Mouse (Mus musculus) forebrain, embryonic 11.5 days (tissue): ENCODE results near the gene Fbn1. TPM values are rescaled to one million over a fixed set of nuclear protein-coding genes. Genes with fewer than 3 reads are reported as not detected.

Source experiments
- ATAC-seq: fragments of 200-750 bp; cut with Nextera tagmentation; replicated peaks from 2 replicates; pipeline ENCODE4 v1.8.0; 2017; ENCODE audit warnings: moderate TSS enrichment; ENCODE audit not compliant: low FRiP score
- DNase-seq: peaks from one replicate; pipeline ENCODE4 v3.0.0-alpha.2; 2017; ENCODE audit warnings: low spot score
- H3K27ac ChIP-seq: fragments of 300-500 bp; sonication (generic); 2 replicates; pipeline ENCODE4 v1.5.1; 2014; ENCODE audit warnings: low read depth, low read length
- H3K27me3 ChIP-seq: fragments of 300-500 bp; sonication (generic); 2 replicates; pipeline ENCODE4 v1.6.1; 2014; ENCODE audit warnings: mild to moderate bottlenecking, low read length, mixed read lengths; ENCODE audit not compliant: control insufficient read depth, insufficient read depth
- H3K36me3 ChIP-seq: fragments of 300-500 bp; sonication (generic); 2 replicates; pipeline ENCODE4 v1.6.1; 2014; ENCODE audit warnings: mild to moderate bottlenecking, low read length, moderate library complexity, mixed read lengths; ENCODE audit not compliant: control insufficient read depth, insufficient read depth
- H3K4me1 ChIP-seq: fragments of 300-500 bp; sonication (generic); replicated peaks from 2 replicates; pipeline ENCODE4 v1.6.1; 2014; ENCODE audit warnings: low read length, mixed read lengths; ENCODE audit not compliant: control insufficient read depth, insufficient read depth
- H3K4me2 ChIP-seq: fragments of 300-500 bp; sonication (generic); 2 replicates; pipeline ENCODE4 v1.6.1; 2014; ENCODE audit warnings: low read depth, mild to moderate bottlenecking, low read length, moderate library complexity, mixed read lengths; ENCODE audit not compliant: severe bottlenecking
- H3K4me3 ChIP-seq: fragments of 300-500 bp; sonication (generic); 2 replicates; pipeline ENCODE4 v1.5.1; 2014; ENCODE audit warnings: low read depth, low read length
- H3K9ac ChIP-seq: fragments of 300-500 bp; sonication (generic); 2 replicates; pipeline ENCODE4 v1.6.1; 2014; ENCODE audit warnings: low read length
- H3K9me3 ChIP-seq: fragments of 300-500 bp; sonication (generic); 2 replicates; pipeline ENCODE4 v1.6.1; 2016; ENCODE audit warnings: low read length, mixed read lengths; ENCODE audit not compliant: control insufficient read depth
- WGBS: fragments of 180-500 bp; shearing (Covaris S2); extraction: QIAGEN DNeasy Blood & Tissue Kit; methylation state at CpG from one replicate; pipeline ENCODE4 v1.1.7; 2014; 5-methylcytosine and 5-hydroxymethylcytosine counted together
- polyA plus RNA-seq: library from polyadenylated mRNA; unstranded; fragments of >200 nt; fragmentation: Nextera tagmentation; extraction: Ambion mirVana; gene quantifications from 2 replicates; pipeline ENCODE4 v1.2.1, GENCODE M21; 2014

Gene Fbn1
- polyA plus RNA-seq, result 8.0 and 8.8 TPM in 2 replicates

GRCm38 (mm10) chr2:125507893-125508292, at the start of gene Fbn1:
Gene Fbn1, minus strand, starts transcription at chr2:125507993.
- Histone ChIP-seq H3K4me3 (peak within 1 kb of the TSS; percentile 65), H3K27ac (no peak within 1 kb of the TSS), H3K36me3 (no peaks in the 10 kb centered on the region), H3K27me3 (no peaks in the 10 kb centered on the region), H3K9ac (peak within 1 kb of the TSS; percentile 81), H3K4me2 (peak within 1 kb of the TSS; percentile 92), H3K4me1 (peaks cover 6% of the 10 kb centered on the region; the same call in 1 of the 2 replicates), H3K9me3 (no peaks in the 10 kb centered on the region)
- no peak for DNase-seq
- 85% methylated on average over 4 of the region's 4 CpGs for WGBS
- ATAC-seq, result no peak

- H3K4me1 ChIP-seq, result no peaks in the 10 kb centered on the region
- no peak overlapping the region for H3K9ac ChIP-seq
- H3K4me2 ChIP-seq, result no peak overlapping the region
- 77% methylated on average over 6 of the region's 6 CpGs for WGBS
- no peaks in the 10 kb centered on the region for H3K9me3 ChIP-seq
- ATAC-seq (no peak), DNase-seq (no peak)
- no peak overlapping the region for H3K4me3 ChIP-seq
- H3K27me3 ChIP-seq, result no peaks in the 10 kb centered on the region
- H3K27ac ChIP-seq, result no peak overlapping the region
- H3K36me3 ChIP-seq, result no peaks in the 10 kb centered on the region
Observed at GRCm38 (mm10) chr2:125555830-125556229, 48.0 kb upstream of the Fbn1 start.

GRCm38 (mm10) chr2:125548806-125549578, 41.2 kb upstream of the Fbn1 start:
- DNase-seq, result no peak
- no peak overlapping the region for H3K9ac ChIP-seq
- H3K4me3 ChIP-seq, result no peak overlapping the region
- H3K27ac ChIP-seq, result no peak overlapping the region
- H3K4me1 ChIP-seq, result no peaks in the 10 kb centered on the region
- H3K27me3 ChIP-seq, result no peaks in the 10 kb centered on the region
- no peaks in the 10 kb centered on the region for H3K9me3 ChIP-seq
- H3K36me3 ChIP-seq, result no peaks in the 10 kb centered on the region
- no peak for ATAC-seq
- 68% methylated on average over 1 of the region's 1 CpGs for WGBS
- no peak overlapping the region for H3K4me2 ChIP-seq

GRCm38 (mm10) chr2:125544986-125545385, 37.2 kb upstream of the Fbn1 start:
- Histone ChIP-seq H3K9ac (no peak overlapping the region), H3K4me3 (no peak overlapping the region), H3K36me3 (no peaks in the 10 kb centered on the region), H3K9me3 (no peaks in the 10 kb centered on the region), H3K27ac (no peak overlapping the region), H3K4me2 (no peak overlapping the region), H3K4me1 (no peaks in the 10 kb centered on the region), H3K27me3 (no peaks in the 10 kb centered on the region)
- DNase-seq (no peak), ATAC-seq (no peak)
- WGBS, result 89% methylated on average over 3 of the region's 3 CpGs

- Histone ChIP-seq H3K9ac (no peak overlapping the region), H3K4me3 (no peak overlapping the region), H3K27me3 (no peaks in the 10 kb centered on the region), H3K27ac (no peak overlapping the region), H3K4me2 (no peak overlapping the region), H3K9me3 (no peaks in the 10 kb centered on the region), H3K36me3 (no peaks in the 10 kb centered on the region), H3K4me1 (no peaks in the 10 kb centered on the region)
- no peak for ATAC-seq
- no peak for DNase-seq
- 76% methylated on average over 1 of the region's 1 CpGs for WGBS
Observed at GRCm38 (mm10) chr2:125543646-125544045, 35.9 kb upstream of the Fbn1 start.

GRCm38 (mm10) chr2:125541451-125541850, 33.7 kb upstream of the Fbn1 start:
- no peaks in the 10 kb centered on the region for H3K4me1 ChIP-seq
- ATAC-seq (no peak), DNase-seq (no peak)
- H3K4me3 ChIP-seq, result no peak overlapping the region
- no peaks in the 10 kb centered on the region for H3K36me3 ChIP-seq
- no peak overlapping the region for H3K4me2 ChIP-seq
- no peaks in the 10 kb centered on the region for H3K27me3 ChIP-seq
- H3K27ac ChIP-seq, result no peak overlapping the region
- no peaks in the 10 kb centered on the region for H3K9me3 ChIP-seq
- WGBS, result 84% methylated on average over 7 of the region's 7 CpGs
- H3K9ac ChIP-seq, result no peak overlapping the region

- no peak for ATAC-seq
- Histone ChIP-seq H3K4me1 (no peaks in the 10 kb centered on the region), H3K27ac (no peak overlapping the region), H3K9me3 (no peaks in the 10 kb centered on the region), H3K9ac (no peak overlapping the region), H3K4me3 (no peak overlapping the region), H3K36me3 (no peaks in the 10 kb centered on the region), H3K4me2 (no peak overlapping the region), H3K27me3 (no peaks in the 10 kb centered on the region)
- DNase-seq, result no peak
- WGBS, result 90% methylated on average over 7 of the region's 7 CpGs
Observed at GRCm38 (mm10) chr2:125540579-125540978, 32.8 kb upstream of the Fbn1 start.

GRCm38 (mm10) chr2:125539640-125540039, 31.8 kb upstream of the Fbn1 start:
- H3K9me3 ChIP-seq, result no peaks in the 10 kb centered on the region
- H3K27me3 ChIP-seq, result no peaks in the 10 kb centered on the region
- no peak overlapping the region for H3K4me3 ChIP-seq
- 86% methylated on average over 3 of the region's 3 CpGs for WGBS
- no peaks in the 10 kb centered on the region for H3K4me1 ChIP-seq
- H3K27ac ChIP-seq, result no peak overlapping the region
- H3K36me3 ChIP-seq, result no peaks in the 10 kb centered on the region
- no peak overlapping the region for H3K9ac ChIP-seq
- ATAC-seq (no peak), DNase-seq (no peak)
- no peak overlapping the region for H3K4me2 ChIP-seq

GRCm38 (mm10) chr2:125530665-125531064, 22.9 kb upstream of the Fbn1 start:
- Histone ChIP-seq H3K27ac (no peak overlapping the region), H3K9me3 (no peaks in the 10 kb centered on the region), H3K9ac (no peak overlapping the region), H3K27me3 (no peaks in the 10 kb centered on the region), H3K4me2 (no peak overlapping the region), H3K4me1 (no peaks in the 10 kb centered on the region), H3K4me3 (no peak overlapping the region), H3K36me3 (no peaks in the 10 kb centered on the region)
- ATAC-seq (no peak), DNase-seq (no peak)
- WGBS, result 89% methylated on average over 6 of the region's 6 CpGs
